ENCODE assay signal across 31 mouse cellular contexts in genomic region chr2:106477991-106478390, GRCm38 (mm10).
"Had no signal": no experiment of that assay in that cellular context is flagged by ENCODE, and none has a peak within 500 bp of the region (broad histone marks: within the 10 kb centered on the region; RNA-seq: fewer than 3 reads in every experiment).

No protein-coding gene starts in this region.

- DNase-seq: left cerebral cortex, postnatal 4 days; liver; liver, embryonic 13.5 days; liver, postnatal 0 days; lung, adult 18-20 months; lung, adult 2 months; lung, embryonic 14.5 days; lung, postnatal 10 days; lung, postnatal 14 days; lung, postnatal 36 days; lung, postnatal 4 days; midbrain, embryonic 14.5 days had no signal

- H3K4me3 ChIP-seq: left cerebral cortex, adult 2 months; limb, embryonic 10.5 days; limb, embryonic 12.5 days; limb, embryonic 13.5 days; limb, embryonic 15.5 days; liver, embryonic 13.5 days; liver, embryonic 15.5 days; lung, embryonic 15.5 days; megakaryocyte, embryonic 14.5 days; midbrain, embryonic 10.5 days; midbrain, embryonic 12.5 days; midbrain, embryonic 13.5 days; midbrain, embryonic 15.5 days; myocyte had no signal

- H3K36me3 ChIP-seq: limb, embryonic 10.5 days; limb, embryonic 12.5 days; limb, embryonic 13.5 days; limb, embryonic 15.5 days; liver, embryonic 13.5 days; liver, embryonic 15.5 days; lung, embryonic 15.5 days; midbrain, embryonic 10.5 days; midbrain, embryonic 12.5 days; midbrain, embryonic 13.5 days; midbrain, embryonic 15.5 days had no signal

- ATAC-seq: liver, postnatal 0 days; lung, postnatal 0 days; midbrain, embryonic 13.5 days; midbrain, embryonic 15.5 days; midbrain, embryonic 16.5 days had no signal

- H3K9me3 ChIP-seq: limb, embryonic 10.5 days; limb, embryonic 12.5 days; limb, embryonic 13.5 days; limb, embryonic 15.5 days; liver, embryonic 13.5 days; liver, embryonic 15.5 days; lung, embryonic 15.5 days; midbrain, embryonic 10.5 days; midbrain, embryonic 12.5 days; midbrain, embryonic 13.5 days; midbrain, embryonic 15.5 days had no signal

- H3K27ac ChIP-seq: left cerebral cortex, adult 2 months; limb, embryonic 10.5 days; limb, embryonic 12.5 days; limb, embryonic 13.5 days; limb, embryonic 15.5 days; liver, embryonic 13.5 days; liver, embryonic 14.5 days; liver, embryonic 15.5 days; lung, embryonic 15.5 days; macrophage; midbrain, embryonic 10.5 days; midbrain, embryonic 12.5 days; midbrain, embryonic 13.5 days; midbrain, embryonic 15.5 days had no signal

- H3K4me1 ChIP-seq: limb, embryonic 10.5 days; limb, embryonic 12.5 days; limb, embryonic 13.5 days; limb, embryonic 15.5 days; liver, embryonic 13.5 days; liver, embryonic 15.5 days; lung, embryonic 15.5 days; megakaryocyte, embryonic 14.5 days; midbrain, embryonic 10.5 days; midbrain, embryonic 12.5 days; midbrain, embryonic 15.5 days had no signal

- H3K4me2 ChIP-seq: limb, embryonic 12.5 days; limb, embryonic 13.5 days; limb, embryonic 15.5 days; liver, embryonic 11.5 days; liver, embryonic 13.5 days; liver, embryonic 15.5 days; lung, embryonic 14.5 days; lung, embryonic 15.5 days; midbrain, embryonic 11.5 days; midbrain, embryonic 12.5 days; midbrain, embryonic 13.5 days; midbrain, embryonic 15.5 days had no signal

- H3K9ac ChIP-seq: limb, embryonic 12.5 days; limb, embryonic 13.5 days; limb, embryonic 15.5 days; liver, embryonic 13.5 days; liver, embryonic 14.5 days; liver, embryonic 15.5 days; liver, postnatal 0 days; lung, embryonic 14.5 days; lung, embryonic 15.5 days; midbrain, embryonic 12.5 days; midbrain, embryonic 13.5 days; midbrain, embryonic 15.5 days had no signal

- H3K27me3 ChIP-seq: limb, embryonic 12.5 days; limb, embryonic 13.5 days; limb, embryonic 15.5 days; liver, embryonic 13.5 days; liver, embryonic 15.5 days; lung, embryonic 15.5 days; megakaryocyte, embryonic 14.5 days; midbrain, embryonic 12.5 days; midbrain, embryonic 13.5 days; midbrain, embryonic 15.5 days had no signal
